Mouse (Mus musculus): ENCODE data around the gene 4930523C07Rik.
A peak's percentile ranks its signal among the peaks of the same experiment; 100 is the strongest.

Gene 4930523C07Rik

DNA sequence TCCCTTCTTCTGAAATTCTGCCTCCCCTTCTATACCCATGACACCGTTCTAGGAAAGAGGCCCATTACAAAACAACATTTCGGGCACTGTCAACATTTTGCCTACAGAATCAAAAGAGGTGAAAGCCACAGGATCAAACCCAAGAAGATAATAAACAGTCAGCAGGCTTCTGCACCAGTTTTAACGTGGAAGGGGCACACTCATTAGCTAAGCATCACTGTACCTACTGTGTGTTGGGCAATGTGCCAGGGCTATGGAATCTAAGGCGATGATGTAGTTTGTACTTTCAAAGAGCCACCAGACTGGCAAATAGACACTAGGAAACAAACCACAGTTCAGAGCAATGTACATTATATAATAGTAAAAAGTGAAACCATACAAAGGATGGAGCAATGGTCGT is 1.8 kb downstream of the 4930523C07Rik start:
- no peak for DNase-seq (ENCODE audit: low spot score in 2 of 2)

DNA sequence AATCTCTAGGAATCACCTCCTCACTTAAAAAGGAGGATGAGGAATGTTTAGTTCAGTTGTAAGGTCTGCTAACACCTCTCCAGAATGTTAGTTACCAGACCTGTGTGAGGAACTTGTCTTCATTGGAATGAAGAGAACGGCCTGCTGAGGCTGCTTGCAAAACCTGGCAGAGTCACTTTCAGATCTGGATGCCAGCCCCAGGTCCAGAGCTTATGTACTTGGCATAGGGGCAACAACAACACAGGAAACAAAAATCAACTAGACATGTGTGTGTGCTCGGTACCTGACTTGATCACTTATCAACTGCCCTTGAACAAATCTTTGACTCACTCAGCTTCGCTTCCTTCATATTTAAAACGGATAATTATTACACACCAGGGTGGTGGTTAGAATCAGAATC is 2.6 kb downstream of the 4930523C07Rik start:
- no peak for DNase-seq (ENCODE audit: low spot score in 2 of 2)

DNA sequence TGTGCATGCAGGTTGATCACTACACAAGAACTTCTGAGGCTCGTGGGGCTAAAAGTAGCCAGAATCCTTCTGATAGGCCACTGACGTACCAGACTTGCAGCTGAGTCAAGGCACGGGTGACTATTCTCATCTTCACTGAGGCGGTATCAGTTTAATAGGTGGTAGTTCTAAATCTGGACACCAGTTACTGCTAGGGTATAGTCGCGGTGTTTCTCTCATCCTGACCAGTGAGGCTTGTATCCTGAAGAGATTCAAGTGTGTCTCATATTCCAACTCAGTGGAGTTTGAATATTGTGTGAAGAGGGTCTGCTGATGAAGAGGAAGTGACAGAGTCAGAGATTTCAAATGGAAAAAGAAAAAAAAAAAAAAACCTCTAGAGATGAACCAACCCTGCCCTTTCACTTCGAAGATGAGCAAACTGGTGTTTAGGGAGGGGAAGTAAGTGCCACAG is 3.3 kb downstream of the 4930523C07Rik start:
- DNase-seq (ENCODE audit: low spot score in 2 of 2): no peak

DNA sequence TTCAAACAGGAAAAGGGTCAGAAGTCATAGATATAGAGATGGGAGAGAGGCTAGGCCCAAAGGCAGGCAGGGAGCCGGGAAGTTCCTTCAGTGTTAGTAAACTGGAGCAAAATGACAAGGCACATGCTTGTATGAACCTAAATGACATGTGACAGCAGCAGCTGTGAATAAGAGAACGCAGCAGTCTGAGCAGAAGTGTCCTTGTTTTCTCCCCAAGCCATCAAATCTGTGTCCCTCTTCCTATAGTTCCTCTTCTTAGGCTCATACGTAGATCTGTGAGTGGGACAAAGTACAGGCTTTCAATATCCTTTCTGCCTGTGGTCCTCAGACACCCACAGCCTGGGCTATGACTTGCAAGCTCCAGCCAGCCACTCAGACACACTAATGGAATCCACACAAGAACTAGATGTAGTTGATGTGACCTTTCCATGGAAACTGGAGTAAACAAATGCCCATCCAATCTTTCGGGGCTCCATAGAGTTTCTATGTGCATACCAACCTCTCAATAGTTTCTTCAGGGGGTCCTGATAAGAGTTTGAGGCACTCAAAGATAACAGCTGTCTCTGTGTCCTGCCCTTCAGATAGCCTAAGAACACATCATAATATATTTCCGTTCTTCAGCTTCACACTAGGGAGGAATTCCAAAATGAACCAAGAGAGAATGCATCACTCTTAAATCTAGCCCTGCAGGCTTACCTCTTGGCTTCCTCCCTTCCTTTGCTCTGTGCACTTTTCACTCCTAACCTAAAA is 5.1 kb downstream of the 4930523C07Rik start:
- no peak for DNase-seq (ENCODE audit: low spot score in 2 of 2)

DNA sequence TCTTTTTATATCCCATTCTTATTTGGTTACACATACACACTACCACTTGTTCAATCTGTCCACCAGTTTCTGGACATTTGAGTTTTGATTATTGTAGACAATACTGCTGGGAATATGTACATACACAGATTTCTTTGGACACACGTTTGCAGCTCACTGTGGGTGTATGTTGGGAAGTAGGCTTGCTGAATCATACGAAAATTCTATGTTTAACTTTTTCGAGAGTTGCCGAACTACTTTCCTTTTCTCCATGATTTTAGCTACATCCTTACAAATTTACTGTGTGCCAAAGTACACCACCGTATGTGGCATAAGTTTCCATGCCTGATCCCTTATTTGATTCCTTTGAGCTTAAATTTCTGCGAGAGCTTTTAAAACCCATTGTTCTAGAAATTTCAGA is 6.7 kb downstream of the 4930523C07Rik start:
- DNase-seq (ENCODE audit: low spot score in 2 of 2): no peak

DNA sequence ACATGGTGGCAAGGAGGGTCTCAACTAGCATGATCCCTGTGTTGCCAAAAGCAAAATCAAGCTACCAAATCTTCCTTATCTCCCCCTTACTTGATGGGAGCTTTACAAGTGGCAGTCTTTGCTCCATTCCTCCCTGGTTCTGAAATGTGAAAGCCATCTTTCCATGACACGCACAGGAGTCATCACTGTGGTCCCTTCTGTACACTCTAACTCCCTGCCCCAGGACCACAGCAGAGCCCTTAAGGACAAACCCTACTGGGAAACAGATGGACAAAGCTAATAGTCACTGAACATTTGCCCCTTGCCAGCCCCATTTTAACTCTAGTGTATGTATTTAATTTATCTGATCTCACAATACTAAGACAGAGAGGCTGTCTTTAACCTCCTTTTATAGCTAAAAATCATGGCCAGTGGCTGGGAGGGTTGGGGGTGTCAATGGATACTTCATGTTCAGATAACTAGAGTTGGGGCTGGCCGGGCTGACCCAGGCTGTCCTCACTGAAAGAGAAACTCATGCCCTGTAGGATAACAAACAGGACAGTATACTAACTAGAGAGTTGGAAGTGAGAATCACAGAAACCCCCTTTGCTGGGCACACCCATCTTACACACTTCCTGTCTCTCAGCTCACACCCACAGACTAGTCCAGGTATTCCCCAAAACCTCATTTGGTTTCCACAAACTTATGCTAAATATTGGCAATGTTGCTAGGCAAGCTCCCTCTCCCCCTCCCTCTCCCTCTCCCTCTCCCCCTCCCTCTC is 8.6 kb downstream of the 4930523C07Rik start:
- no peak for DNase-seq (ENCODE audit: low spot score in 2 of 2)

DNA sequence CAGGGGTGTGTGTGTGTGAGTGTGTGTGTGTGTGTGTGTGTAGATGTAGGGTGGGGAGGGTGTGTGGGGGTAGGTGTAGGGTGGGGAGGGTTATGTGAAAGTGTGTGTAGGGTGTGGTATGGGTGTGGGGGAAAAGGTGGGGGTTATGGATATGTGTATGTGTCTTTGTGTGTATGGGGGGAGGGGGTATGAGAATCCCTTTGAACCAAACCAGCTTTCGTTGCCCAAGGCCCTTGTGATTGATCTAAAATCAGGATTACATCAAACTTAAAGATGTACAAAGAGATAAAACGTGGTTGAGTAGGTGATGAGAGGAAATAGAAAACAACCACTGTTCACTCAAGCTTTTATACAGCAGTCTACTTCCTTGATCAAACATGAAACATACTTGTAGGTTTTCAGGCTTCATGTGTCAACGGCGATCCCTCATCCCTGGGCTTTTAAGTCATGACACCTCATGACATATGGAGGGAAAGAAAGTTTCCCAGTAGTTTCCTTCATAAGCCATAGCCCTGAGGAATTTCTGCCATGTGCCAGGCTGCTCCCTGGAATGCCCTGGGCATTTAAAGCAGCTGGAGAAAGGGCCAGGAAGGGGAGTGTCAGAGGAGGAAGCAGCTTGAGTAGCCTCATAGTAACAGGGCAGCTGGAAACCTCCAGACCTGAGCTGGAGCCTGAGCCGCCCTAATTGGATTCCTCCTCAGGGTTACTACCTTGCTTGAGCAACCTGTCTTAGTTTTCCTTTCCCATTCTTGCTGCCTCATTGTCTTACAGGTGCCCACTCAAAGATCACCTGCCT is 9.5 kb downstream of the 4930523C07Rik start:
- no peak for DNase-seq (ENCODE audit: low spot score in 2 of 2)

DNA sequence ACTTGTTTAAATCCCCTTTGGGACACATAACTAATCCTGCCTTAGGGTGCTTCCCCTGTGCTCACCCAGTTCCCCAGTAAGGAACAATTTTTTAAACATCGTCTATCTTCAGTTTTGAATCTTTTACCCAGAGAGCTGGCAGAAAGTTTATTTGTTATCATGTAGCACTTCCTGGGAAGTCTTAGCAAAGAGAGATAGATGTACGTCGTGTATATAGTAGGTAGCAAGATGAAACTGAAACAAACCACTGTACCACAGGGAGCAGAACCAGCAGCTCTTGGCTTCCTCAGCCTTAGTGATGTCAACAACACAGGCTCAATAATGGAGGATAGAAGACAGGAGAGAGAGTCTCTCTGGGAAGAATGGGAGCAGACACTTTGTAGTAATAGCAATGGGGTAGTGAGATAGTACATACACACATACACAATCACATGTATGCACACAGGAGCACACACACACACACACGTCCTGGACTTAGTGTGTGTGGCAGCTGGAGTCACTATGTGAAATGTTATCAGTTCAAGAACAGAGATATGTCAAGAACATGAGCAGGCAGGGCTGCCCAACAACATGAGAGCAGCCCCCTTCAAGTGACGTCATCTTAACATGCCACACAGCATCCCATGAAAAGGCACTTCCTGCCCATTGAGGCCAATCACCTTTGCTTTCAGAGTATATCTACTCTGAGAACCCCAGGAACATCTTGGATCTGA is 10.3 kb downstream of the 4930523C07Rik start:
- DNase-seq (ENCODE audit: low spot score in 2 of 2): no peak

DNA sequence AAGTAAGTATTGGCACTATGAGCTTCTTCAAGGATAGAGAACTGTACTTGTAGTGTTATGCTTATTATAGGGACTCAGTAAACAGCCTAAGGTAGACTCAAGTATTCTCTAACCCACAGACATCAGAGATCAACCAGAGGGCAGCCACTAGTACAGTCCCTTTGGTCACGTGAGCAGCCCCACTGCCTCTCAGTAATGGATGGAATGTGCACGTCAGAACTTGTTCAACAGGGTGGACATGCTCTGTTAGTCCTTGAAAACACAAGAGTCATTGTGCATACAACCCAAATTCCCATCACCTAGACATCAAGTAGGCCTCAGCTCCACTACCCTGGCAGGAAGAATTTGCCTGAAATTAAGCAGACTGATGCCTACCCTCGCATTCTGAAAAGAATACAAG is 13.5 kb downstream of the 4930523C07Rik start:
- no peak for DNase-seq (ENCODE audit: low spot score in 2 of 2)

DNA sequence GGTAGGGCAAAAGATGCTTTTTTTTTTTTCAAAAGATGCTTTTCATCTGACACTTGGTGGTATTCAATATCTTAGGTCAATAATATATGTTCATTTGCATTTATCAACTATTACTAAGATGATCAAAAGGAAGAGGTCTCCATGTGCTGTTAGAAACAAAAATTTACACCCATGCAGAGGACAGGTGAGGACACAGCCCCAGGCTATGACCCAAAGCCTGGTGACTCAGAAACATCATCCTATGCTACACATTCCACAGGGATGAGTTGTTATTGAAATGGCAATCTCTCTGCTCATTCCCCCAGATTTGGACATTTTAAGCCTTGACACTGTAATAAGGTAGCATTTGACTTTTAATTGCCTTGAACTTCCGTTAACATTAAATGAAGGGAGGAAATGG is 15.7 kb downstream of the 4930523C07Rik start:
- DNase-seq (ENCODE audit: low spot score in 2 of 2): no peak

DNA sequence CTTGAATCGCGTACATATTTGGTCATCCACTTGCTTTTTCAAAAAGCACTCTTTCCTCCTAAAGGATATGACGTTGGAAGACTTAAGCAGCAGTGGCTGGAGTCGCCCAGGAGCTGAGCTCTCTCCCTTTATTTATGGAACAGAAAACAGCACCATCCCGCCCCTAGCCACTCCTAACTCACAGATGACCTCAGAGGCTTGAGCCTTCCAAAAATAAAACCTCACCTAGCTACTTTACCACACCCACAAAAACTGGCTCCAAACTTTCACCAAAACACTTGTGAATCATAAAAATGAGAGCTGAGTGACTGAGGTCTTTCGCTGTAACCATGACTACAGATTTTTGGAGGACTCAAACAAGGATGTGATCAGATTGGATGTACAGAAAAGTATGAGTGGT is 16.4 kb downstream of the 4930523C07Rik start:
- DNase-seq (ENCODE audit: low spot score in 2 of 2): no peak

DNA sequence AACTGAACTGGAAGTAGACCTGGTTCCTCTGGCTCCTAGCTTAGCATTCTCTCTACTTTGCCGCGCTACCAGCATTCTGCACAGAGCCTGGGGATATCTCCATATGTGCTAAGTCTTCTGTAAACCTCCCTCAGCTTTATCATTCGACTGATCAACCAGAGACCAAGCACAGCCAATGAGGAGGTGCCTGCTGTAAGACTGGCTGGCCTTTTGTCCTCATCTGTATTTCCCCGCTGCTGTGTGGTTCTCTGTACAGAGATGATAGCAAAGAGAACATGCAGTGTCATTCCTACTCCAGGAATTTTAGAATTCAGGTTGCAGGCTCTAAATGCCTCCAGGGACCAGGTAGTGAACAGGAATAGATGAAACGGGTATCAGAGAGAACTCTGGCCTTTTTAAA is 17.1 kb downstream of the 4930523C07Rik start:
- no peak for DNase-seq (ENCODE audit: low spot score in 2 of 2)

DNA sequence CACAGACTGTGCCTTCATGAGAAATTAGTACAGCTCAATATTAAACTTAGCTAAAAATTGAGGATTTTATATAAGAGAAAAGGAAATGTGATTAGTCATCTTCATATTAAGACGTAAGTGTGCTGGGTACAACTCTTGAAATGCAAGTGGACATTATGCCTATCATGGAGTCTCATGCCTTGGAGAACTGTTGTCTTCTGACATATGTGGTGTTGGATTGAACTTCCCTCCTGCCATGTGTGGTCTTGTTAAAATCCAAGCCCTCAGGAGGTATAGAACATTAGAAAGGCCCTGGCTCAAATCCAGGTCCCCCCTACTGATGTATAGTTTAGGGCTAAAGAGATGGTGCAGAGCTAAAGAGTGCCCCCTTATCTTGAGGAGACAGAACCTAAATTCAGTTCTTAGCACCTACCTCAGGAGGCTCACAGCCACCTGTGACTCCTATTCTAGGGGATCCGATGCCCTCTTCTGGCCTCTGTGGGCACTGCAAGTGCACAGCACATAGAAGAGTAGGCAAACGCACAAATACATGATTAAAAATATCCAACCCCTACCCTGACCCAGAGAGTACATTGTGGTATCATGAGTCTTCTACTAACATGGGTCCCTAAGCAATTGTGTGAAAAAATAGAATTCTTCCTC is 17.7 kb downstream of the 4930523C07Rik start:
- DNase-seq (ENCODE audit: low spot score in 2 of 2): no peak

DNA sequence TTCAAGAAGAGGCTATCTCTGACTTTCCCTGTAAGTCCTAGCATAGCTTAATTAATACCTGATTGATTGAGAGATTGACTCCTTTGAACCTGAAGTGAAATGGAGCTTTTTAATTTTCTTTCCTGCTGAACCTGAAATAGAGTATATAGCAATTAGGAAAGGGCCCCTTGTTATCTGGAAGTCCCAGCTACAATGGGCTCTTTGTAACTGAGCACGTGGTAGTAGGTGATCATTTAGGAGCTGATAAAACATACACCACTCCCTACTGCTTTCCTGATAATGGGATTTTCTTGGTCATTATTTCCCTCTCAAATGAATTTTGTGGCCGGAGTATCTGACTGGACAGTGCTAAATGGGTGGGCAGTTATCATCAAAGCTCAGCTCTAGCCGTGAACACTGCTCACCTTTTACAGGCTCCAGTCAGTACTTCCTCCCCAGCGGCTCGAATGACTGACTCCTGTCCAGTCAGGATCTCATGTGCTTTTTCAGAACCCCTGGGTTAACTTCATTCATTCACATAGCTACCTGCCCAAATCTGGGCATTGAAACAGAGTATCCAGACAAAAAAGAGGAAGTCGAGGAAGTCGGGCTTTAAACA is 20.5 kb downstream of the 4930523C07Rik start:
- DNase-seq (ENCODE audit: low spot score in 2 of 2): no peak

DNA sequence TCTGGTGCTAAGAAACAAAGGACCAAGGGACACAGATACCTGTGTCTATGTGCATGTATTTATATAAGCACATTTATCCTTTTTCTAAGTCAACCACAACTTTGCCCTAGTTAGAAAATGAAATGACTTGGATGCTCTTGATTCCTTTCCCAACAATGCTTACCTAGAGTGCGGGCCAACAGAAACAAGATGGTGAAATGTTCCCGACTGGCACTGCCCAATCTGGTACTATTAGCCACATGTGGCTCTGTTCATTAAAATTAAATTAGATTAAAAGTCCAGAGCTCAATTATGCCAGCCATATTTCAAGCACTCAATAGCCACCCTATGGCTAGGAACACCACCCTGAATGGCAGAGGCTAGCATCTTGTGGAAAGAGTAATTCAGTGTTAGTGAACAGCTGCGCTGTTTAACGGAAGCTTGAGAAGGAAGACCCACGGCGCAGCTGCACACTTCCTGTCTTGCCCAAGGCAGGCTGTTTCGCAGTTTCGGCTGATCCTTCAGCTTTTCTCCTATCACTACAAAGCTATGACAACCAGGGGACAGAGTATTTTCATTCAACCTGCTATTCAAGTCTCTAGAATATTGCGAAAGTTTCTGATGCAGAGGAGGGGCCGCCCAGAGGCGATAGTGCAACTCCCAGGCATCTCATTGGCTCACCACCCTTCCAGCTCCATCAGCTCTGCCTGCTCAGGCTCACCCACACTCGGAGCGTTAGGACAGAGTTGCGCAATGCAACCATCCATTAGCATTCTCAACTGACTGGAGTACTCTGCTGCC is 34.9 kb downstream of the 4930523C07Rik start:
- DNase-seq (ENCODE audit: low spot score in 2 of 2): no peak

DNA sequence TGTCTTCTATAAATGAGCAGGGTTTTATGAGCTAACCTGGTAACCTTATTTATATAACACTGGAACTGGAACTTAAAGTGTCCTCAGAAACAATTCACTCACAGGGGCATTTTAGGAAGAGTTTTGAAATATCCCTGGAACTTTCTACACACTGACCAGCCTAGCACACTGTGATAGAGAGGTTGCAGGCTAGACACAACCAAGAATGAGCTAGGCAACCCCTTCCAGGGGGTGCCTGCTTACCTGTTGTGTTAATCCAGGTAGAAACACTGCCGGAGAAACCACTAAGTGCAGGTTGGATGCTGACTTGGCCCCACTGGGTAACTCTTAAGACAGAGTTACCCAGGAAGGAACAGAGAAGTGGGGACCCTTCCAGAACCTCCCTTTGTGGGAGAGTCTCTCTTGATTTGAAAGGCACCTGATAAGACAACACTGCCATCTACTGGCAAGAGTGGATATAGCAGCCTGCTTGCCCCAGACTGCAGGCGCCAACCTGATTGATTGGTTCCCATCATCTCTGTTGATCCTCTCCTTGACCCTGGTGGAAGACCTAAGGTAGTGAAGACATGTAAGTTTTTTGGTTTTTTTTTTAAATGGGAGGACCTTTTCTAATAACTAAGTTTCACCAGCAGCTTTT is 36.7 kb downstream of the 4930523C07Rik start:
- DNase-seq (ENCODE audit: low spot score in 2 of 2): peak; percentile 82 to 84

DNA sequence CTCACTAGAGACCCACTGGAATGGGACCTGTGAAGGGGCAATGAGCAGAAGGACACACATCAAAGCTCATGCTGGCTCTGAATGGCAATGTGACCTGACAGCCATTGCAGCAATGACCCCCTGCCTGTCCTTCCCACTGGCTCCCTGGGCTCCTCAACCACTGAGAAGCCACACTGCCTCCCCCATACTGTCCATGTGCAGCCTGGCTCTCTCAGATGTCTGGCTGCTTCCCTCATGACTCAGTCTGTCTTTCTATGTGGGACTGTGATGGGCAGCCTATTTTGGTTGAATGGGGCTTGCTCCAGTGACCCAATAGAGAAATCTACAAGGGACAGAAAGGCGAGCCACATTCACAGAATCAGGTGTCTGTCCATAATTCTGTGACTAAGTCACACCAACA is 38.5 kb downstream of the 4930523C07Rik start:
- no peak for DNase-seq (ENCODE audit: low spot score in 2 of 2)

DNA sequence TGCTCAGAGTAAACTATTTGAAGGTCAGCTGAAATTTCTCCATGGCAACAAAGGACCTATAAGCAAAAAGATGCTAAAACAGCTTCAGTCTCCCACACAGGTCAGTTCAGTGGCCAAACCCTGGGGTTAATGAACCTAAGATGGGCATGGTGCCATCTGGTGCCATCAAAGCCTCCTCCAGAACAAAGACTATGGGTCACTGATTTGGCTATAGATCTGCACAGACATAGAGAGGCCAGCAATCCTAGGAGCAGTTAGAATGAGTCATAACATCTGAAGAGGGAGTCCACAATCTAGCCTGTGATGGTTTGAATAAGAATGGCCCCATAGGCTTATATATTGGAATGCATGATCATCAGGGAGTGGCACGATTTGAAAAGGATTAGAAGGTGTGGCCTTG is 40.1 kb downstream of the 4930523C07Rik start:
- DNase-seq (ENCODE audit: low spot score in 2 of 2): no peak

DNA sequence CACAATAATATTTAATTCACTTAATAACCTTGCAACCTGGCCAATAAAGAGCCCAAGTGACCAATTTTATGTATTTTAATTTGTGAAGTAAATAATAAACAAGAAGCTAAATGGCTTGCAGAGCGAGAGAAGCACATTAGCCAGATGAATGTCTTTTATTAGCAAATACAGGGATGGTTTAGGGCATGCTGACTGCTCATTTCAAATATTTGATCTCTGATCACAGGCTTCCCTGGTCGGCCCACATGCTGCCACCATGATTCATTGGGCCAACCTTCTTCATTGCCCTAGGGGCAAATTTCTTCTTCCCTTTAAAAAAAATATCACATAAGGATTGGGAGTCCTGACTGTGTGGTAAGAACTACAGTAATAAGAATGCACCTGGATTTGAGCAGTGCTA is 42.5 kb downstream of the 4930523C07Rik start:
- no peak for DNase-seq (ENCODE audit: low spot score in 2 of 2)
